8 mouse cellular contexts compared by ENCODE assay signal in the genomic region with DNA sequence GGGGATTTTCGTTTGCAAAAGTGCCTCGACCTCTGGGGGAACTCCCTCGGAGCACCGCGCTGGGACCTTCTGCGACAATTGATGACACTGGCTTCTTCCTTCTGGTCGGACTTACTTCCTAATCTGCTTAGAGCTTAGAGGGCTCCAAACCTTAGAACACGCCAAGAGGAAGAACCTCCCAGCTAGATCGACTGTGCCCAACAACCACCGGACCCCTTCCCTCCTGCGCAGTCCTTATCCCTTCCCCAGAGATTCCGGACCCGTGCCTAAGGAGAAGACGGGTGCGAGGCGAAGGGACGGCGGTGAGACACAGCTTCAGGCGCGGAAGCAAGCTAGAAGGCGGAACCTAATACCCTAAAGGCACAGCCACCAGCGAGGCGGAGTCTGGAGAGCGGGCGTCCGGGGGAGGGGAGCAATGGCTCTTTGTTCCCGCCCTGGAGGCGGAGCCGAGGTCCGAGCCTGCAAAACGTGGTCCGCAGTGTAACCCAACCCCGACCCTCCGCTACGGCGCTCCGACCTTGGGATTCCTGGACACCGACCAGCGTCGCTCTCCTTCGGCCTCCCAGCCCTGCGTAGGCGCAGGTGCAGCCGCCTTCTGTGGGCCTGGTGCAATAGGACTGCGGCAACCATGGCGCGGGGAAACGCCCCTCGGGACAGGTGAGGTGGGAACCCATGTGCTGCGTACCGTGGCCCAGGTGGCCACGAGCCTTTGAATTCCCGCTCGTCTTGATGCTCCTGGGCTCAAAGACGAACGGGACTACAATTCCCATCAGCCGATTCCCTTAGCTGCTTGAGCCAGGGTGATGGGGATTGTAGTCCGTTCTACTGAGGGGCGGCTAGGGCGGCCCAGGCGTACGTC. TPM values are rescaled to one million over a fixed set of nuclear protein-coding genes. Genes with fewer than 3 reads are reported as not detected.
DNase-seq lines count a peak whose midpoint lies in the region; ATAC-seq and TF ChIP-seq lines count a peak whose summit lies in the region.

A gene (plus strand): TSS at position 240 of the 859 bp plus-strand sequence.

- no peak for TF ChIP-seq CTCF in Patski (IDR thresholded peaks at IDR 0.05)

- H3K4me2 ChIP-seq in hindbrain, embryonic 14.5 days (replicated peaks) = peak within 1 kb of the TSS; percentile 83

- no peaks in the 10 kb centered on the region for H3K27me3 ChIP-seq in Patski
- H3K27me3 ChIP-seq in hindbrain, embryonic 14.5 days (ENCODE audit: control insufficient read depth, insufficient read depth, low read length) = no peaks in the 10 kb centered on the region

- POLR2A ChIA-PET in Patski (lab: Charles Lee) = interaction anchor here (1.0 to 1.5 kb wide), 5 partner anchors 9 to 41 kb away, joined by 3 to 6 read pairs (median 3); a partner anchor contains a TSS

- peak within 1 kb of the TSS; percentile 93 for H3K9ac ChIP-seq in hindbrain, embryonic 14.5 days

- WGBS in hindbrain, embryonic 14.5 days = under 1% methylated on average over 62 of the region's 62 CpGs

- H3K4me1 ChIP-seq in hindbrain, embryonic 14.5 days (replicated peaks; ENCODE audit: control insufficient read depth, insufficient read depth, low read length) = peaks cover 4% of the 10 kb centered on the region; the same call in 1 of the 2 replicates

- in situ Hi-C loops in Patski (cut with MboI; ENCODE audit: low pct_unique_long_range_greater_than_20kb) = no loop called here

- ATAC-seq in Patski = peak; percentile 91
- ATAC-seq in hindbrain, embryonic 14.5 days (ENCODE audit: low FRiP score) = peak; percentile 93

- H3K36me3 ChIP-seq in hindbrain, embryonic 14.5 days (replicated peaks; ENCODE audit: control insufficient read depth, insufficient read depth) = peaks cover 26% of the 10 kb centered on the region

- H3K27ac ChIP-seq in hindbrain, embryonic 14.5 days = peak within 1 kb of the TSS; percentile 85

- H3K4me3 ChIP-seq in hindbrain, embryonic 14.5 days (replicated peaks; ENCODE audit: low read length) = peak within 1 kb of the TSS; percentile 81

- no peak for DNase-seq in Patski (ENCODE audit: low read depth, low spot score)
- peak; percentile 91 to 94 for DNase-seq in cerebellum, postnatal 14 days
- peak; percentile 76 to 77 for DNase-seq in frontal cortex, postnatal 25 days (ENCODE audit: low spot score in 2 of 2)
- peak; percentile 87 for DNase-seq in hindbrain, embryonic 14.5 days (ENCODE audit: low spot score)
- peak; percentile 80 for DNase-seq in left cerebral cortex, adult 11 months (ENCODE audit: low spot score)
- DNase-seq in lung, postnatal 36 days = peak; percentile 97
- peak; percentile 95 for DNase-seq in retina, embryonic 14.5 days (ENCODE audit: low spot score)
- peak; percentile 85 to 89 for DNase-seq in thymus, postnatal 36 days

- CTCF ChIA-PET in Patski (lab: Charles Lee) = interaction anchor here (1.2 to 1.8 kb wide), 3 partner anchors 11 to 27 kb away, joined by 3 to 4 read pairs (median 4); a partner anchor contains a TSS

- H3K9me3 ChIP-seq in hindbrain, embryonic 14.5 days (ENCODE audit: control insufficient read depth, low read length) = no peaks in the 10 kb centered on the region

RNA-seq across cellular contexts. Expression of the gene that starts here (rescaled TPM):
- polyA plus RNA-seq in Patski (2021) = 15.8 TPM
- 9.9 and 10.7 TPM in 2 replicates for polyA plus RNA-seq in hindbrain, embryonic 14.5 days (2014; fragmentation: Nextera tagmentation; extraction: Ambion mirVana)
